Mouse (Mus musculus) heart, postnatal 10 days (tissue): ENCODE measurements around the gene Wdr78. TPM values are rescaled to one million over a fixed set of nuclear protein-coding genes. Genes with fewer than 3 reads are reported as not detected.

Experiments
- DNase-seq, 2 experiments: peaks; one replicate each; pipeline ENCODE4 v3.0.0; 2021
- intact Hi-C: fragments of 180-260 bp; cut with DNase I; formaldehyde crosslinking; loops from one replicate; pipeline ENCODE4 v1.15.1; 2025
- total RNA-seq, 2 experiments: library from RNA; stranded (reverse); gene quantifications; 2 replicates each; pipeline ENCODE4 v1.2.3; 2021

The Wdr78 gene
- 1 to 10 TPM; 1.1 to 1.4 TPM for total RNA-seq

- intact Hi-C loops: loop anchor here (5.0 to 10.0 kb wide), 3 partner anchors 98 to 1470 kb away; partner anchors contain the start of gene Leprot
- peak; percentile 96 to 97 for DNase-seq
These were observed at the start of gene Wdr78, which contains the start of gene Mier1 for GRCm38 (mm10) chr4:103114184-103115111. Gene Wdr78, minus strand, starts transcription at chr4:103114555. Gene Mier1, plus strand, starts transcription at chr4:103114390.

- intact Hi-C loops: no loop called here
- no peak for DNase-seq
These were observed 44.4 kb upstream of the Wdr78 start for GRCm38 (mm10) chr4:103158781-103159180.

DNA sequence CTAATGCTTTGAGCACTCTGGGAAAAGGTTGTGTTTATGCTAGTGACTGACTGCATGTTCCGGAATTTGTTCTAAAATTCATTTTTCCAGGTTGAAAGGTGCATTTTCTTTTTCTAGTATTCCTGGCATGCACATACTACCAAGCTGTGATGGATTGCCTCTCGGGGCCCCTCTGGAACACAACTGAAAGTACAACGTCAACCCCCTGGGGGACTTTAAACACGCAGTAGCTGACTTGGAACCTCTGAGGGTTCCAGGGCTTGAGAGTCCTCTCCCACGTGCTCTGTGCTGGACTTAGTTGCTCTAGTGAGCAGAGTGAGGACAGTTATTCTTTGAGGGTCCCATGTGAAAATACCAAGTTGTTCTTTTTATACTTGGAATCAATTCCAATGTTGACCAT lies 37.6 kb upstream of the Wdr78 start:
- intact Hi-C loops: no loop called here
- DNase-seq: no peak

DNA sequence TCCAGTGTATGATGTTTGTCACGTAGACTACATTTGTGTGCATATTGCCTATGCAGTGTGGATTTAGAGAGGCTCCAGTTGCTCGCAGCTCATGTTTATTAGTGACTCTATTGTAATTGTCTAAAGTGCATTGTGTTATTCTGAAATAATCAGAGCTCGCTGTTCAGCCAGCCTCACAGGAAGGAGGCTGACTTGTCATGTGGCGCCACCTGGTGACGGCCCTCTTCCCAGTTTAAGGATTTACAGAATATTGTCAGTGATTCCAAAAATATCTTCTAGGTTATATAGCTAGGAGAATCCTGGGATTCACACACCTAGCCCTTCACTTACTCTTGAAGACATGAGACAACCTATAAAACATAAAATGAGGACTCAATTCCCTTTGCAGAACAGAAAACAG lies 32.0 kb upstream of the Wdr78 start:
- intact Hi-C loops: loop anchor here (1.0 to 10.0 kb wide), 3 partner anchors 28 to 198 kb away; no protein-coding TSS in a partner anchor
- DNase-seq: peak; percentile 80 to 87

DNA sequence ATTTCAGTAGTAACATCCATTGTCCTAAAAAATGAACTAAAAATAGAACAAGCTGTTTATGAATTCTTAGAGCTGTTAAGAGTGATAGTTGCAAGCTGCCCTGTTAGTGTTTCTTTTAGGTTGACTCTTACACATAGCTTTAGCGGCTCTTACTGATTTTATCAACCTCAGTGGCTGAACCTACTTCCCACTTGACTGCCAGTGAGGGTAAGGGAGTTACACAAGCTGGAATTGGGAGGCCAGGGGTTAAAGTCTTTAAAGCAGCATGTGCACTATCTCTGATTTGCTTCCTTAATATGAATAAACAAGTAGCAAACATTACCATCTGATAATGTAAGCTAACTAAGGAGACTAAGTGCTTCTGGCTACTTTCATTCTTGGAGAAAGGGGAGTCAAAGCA lies 22.6 kb upstream of the Wdr78 start:
- DNase-seq: no peak
- intact Hi-C loops: no loop called here

DNA sequence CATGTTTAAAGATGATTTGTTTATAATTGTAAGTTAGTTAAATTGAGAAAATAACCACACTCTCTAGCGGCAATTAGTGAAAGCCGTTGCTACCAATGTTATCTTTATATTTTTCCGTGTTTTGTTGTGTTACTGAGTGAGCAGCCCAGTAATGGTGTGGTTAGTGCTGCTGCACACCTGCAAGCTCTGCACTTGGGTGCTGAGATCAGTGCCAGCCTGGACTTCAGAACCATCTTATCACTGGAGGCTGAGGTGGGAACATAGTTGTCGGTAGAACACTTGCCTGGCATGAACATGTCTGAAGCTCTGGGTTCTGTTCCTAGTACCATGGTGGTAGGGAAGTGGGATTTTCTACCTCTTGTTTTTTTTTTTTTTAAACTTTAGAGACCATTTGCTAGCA lies 12.2 kb upstream of the Wdr78 start:
- no peak for DNase-seq
- intact Hi-C loops: no loop called here

- intact Hi-C loops: loop anchor here (5.0 kb wide), 1 partner anchor 1771 kb away; no protein-coding TSS in a partner anchor
- no peak for DNase-seq
These were observed 9.3 kb upstream of the Wdr78 start for GRCm38 (mm10) chr4:103123606-103124005.

DNA sequence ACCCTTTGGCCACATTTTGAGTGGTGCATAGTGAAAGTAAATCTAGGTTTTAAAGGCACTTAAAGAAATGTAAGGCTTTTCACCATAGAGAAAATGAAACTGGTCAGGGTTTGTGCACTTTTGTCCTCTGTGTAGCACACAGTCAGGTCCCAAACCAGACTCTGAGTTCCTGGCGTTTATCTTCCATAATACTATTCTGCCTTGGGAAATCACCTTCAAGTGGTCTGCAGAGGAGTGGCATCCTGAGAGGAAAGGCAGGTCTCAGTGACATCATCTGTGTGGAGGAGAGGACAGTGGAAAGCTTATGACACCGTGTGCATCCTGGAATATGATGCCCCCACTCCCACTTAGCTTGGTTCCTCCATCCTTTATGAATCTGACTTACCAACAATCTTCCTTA lies 8.7 kb upstream of the Wdr78 start:
- peak in 1 of 2 experiments; percentile 15 for DNase-seq
- intact Hi-C loops: loop anchor here (5.0 kb wide), 1 partner anchor 1771 kb away; no protein-coding TSS in a partner anchor

GRCm38 (mm10) chr4:103120874-103121389 lies 6.6 kb upstream of the Wdr78 start:
- no peak for DNase-seq
- intact Hi-C loops: loop anchor here (5.0 kb wide), 1 partner anchor 1769 kb away; no protein-coding TSS in a partner anchor

DNA sequence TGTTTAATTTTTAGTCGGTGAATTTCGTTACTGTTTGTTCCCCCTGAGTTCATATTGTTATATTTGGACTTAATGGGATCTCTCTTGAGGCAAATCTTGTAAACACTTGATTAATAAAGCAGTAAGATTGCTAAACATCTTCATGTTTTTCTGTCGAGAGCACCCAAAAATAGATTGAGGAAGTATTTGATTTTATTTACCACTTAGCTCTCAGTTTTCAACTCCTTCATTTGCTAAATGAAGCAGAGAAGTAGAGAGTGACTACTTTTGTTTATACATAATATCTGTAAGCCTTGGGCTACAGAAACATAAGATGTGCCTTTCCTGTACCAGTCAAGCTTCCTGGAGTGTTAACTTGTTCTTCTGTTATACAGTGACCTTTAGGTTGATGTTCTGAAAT lies 6.0 kb upstream of the Wdr78 start:
- no peak for DNase-seq
- intact Hi-C loops: loop anchor here (5.0 kb wide), 1 partner anchor 1768 kb away; no protein-coding TSS in a partner anchor

DNA sequence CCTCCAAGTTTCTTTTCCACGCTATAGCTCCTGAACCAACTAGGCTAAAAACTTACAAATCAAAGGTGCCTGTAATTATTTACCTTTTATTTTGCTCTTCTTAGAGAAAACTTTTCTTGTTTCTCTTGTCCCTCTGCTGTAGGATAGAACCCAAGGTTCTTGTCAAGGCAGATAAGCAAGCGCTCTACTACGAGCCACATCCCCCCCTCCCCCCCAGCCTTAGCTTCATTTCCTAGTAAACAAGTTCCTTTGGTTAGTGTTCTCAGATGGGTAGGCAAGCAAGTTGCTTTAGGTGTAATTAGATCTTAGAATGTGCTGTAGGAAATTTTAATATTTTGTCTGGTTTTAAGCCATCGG lies 5.7 kb upstream of the Wdr78 start:
- intact Hi-C loops: loop anchor here (5.0 kb wide), 1 partner anchor 1768 kb away; no protein-coding TSS in a partner anchor
- no peak for DNase-seq

DNA sequence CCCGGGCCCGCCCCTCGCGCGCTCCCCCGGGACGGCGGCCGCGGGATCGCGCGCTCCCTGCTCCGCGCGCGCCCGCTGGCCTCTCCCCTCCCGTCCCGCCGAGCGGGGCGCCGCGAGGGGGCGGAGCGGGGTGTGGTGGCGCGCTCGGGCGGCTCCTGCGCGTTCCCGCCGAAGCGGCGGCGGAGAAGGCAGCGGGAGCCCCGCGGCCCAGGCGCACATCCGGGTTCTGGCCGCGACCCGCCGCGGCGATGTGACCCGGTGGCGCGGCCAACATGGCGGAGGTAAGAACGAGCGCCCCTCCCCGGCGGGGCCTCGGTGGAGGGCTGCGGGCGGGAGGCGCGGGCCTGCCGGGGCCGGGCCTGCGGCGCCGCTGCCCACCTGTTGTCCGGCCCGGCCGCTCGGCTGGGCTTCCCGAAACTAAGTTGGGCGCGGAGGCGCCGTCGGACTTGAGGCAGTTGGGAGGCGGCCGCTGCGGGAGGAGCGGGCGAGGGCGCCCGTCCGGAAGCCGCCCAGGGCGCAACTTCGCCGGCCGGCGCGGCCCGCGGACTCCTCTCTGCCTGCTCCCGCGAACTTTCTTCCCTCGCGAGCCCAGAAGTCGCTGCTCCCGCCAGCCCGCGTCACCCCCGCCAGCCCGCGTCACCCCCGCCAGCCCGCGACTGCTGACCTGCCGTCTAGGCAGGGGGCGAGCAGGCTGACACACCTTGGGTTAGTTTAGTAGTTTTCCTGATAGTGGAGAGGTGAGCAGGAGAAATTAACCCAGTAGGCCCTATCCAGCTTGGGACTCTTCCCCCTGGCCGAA lies 5.1 kb upstream of the Wdr78 start:
- peak; percentile 86 to 90 for DNase-seq
- intact Hi-C loops: loop anchor here (2.0 to 10.0 kb wide), 4 partner anchors 27 to 1767 kb away; partner anchors contain the start of gene Leprot

GRCm38 (mm10) chr4:103118888-103119228 lies 4.5 kb upstream of the Wdr78 start:
- no peak for DNase-seq
- intact Hi-C loops: loop anchor here (2.0 to 10.0 kb wide), 3 partner anchors 28 to 1474 kb away; partner anchors contain the start of gene Leprot

DNA sequence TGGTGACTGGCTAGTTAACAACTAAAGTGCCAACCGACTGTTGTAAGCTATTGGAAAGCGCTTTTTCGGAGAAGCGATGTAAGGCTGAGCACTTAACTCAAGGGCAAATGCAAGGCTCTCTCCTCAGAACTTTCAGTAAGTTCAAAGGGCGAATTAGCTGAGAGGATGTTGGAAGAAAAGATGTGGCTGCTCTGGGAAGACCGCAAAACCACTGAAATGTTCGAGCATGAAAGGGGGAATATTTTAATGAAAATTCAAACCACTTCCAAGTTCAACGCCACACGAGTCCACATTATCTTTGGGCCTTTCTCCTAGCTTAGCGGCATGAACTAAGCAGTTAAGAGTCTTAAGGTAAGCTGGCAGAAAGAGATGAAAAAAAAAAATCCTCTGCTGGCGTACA lies 953 bp downstream of the Wdr78 start:
- intact Hi-C loops: loop anchor here (5.0 to 10.0 kb wide), 3 partner anchors 99 to 1469 kb away; partner anchors contain the start of gene Leprot

GRCm38 (mm10) chr4:103112651-103113050 lies 1.7 kb downstream of the Wdr78 start:
- DNase-seq: no peak

More for the DNA sequence above, 953 bp downstream of the Wdr78 start:
- DNase-seq: no peak

GRCm38 (mm10) chr4:103098532-103098931 lies 15.8 kb downstream of the Wdr78 start:
- intact Hi-C loops: no loop called here
- DNase-seq: no peak

More at GRCm38 (mm10) chr4:103112651-103113050, 1.7 kb downstream of the Wdr78 start:
- intact Hi-C loops: loop anchor here (5.0 to 10.0 kb wide), 3 partner anchors 100 to 1468 kb away; partner anchors contain the start of gene Leprot

DNA sequence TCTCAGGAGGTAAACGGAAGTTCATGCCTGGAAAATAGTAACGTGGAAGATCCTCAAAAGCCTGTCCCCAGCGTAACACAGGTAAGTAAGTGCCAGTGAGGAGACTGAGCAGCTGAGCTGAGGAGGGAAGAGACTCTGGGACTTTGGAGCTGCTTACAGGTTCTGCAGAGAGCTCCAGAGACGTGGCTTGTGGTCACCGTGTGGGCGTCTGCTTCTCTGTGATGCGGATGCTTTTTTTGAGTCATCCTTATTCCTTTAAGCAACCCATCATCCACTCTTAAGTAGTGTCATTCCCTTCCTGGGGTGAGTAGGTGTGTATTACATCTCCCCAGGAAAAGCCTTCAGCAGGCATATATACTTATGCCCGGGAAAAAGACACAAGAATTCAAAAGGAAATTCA lies 18.4 kb downstream of the Wdr78 start:
- intact Hi-C loops: no loop called here
- DNase-seq: no peak

GRCm38 (mm10) chr4:103085237-103085636 lies 29.1 kb downstream of the Wdr78 start:
- no peak for DNase-seq
- intact Hi-C loops: no loop called here

- no peak for DNase-seq
- intact Hi-C loops: no loop called here
These were observed 43.7 kb downstream of the Wdr78 start for GRCm38 (mm10) chr4:103070631-103071030.

DNA sequence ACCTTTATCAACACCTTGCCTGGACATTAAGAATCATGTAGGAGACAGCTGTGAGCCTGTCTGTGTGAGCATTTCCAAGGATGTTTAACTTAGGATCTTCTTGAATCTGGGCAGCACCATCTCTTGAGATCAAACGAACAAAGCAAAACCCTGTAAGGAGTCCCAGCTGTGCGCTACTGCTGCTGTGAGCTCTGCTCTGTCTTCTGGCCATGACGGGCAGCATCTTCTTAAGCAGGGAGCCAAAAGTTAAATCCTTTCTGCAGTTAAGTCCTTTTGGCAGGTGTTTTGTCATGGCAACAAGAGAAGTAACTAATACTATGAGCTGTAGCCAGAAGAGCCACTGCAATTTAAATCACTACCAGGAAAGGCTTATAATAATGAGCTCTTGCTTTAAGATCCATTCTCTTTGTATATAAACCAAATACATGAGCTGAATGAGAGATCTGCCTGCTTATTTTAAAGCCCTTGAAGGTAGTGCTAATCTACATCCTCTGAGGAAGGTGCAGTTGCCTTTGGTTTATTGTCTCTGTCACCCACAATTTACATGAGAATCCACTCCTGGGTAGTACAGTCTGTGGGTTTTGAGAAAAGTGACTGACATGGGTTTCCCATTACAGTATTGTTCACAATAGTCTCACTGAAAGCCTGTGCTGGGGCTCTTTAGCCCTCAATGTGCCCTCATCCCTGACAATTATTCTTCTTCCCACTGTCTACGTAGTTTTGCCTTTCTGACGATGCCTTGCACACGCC lies 46.3 kb downstream of the Wdr78 start:
- intact Hi-C loops: no loop called here
- no peak for DNase-seq
